Mouse (Mus musculus) limb, embryonic 12.5 days (tissue): ENCODE measurements around the gene Clec4a3. TPM values are rescaled to one million over a fixed set of nuclear protein-coding genes. Genes with fewer than 3 reads are reported as not detected.

ENCODE experiments used
- polyA plus RNA-seq: library from polyadenylated mRNA; unstranded; fragments of >200 nt; fragmentation: Nextera tagmentation; extraction: Ambion mirVana; gene quantifications from 2 replicates; pipeline ENCODE4 v1.2.1, GENCODE M21; 2016

Clec4a3 gene
- polyA plus RNA-seq, 1 experiment from 2014 or later, result 0.48 TPM

Other genes starting within 250 kb of the Clec4a3 start
- gene Nanog, start 245.0 kb upstream of the Clec4a3 start, polyA plus RNA-seq, result 0.10 and 0.24 TPM in 2 replicates
- 89.5 and 93.5 TPM in 2 replicates for gene Slc2a3, start 150.9 kb upstream of the Clec4a3 start, polyA plus RNA-seq
- 4.6 and 6.0 TPM in 2 replicates for gene Foxj2, start 132.6 kb upstream of the Clec4a3 start, polyA plus RNA-seq
- 1.6 and 2.3 TPM in 2 replicates for gene C3ar1, start 96.4 kb upstream of the Clec4a3 start, polyA plus RNA-seq
- 61.8 and 64.8 TPM in 2 replicates for gene Necap1, start 78.0 kb upstream of the Clec4a3 start, polyA plus RNA-seq
- 0.84 and 0.95 TPM in 2 replicates for gene Clec4a1, start 30.7 kb upstream of the Clec4a3 start, polyA plus RNA-seq
- gene Clec4a4, start 37.9 kb downstream of the Clec4a3 start, polyA plus RNA-seq, result not detected in 2 replicates
- not detected in 2 replicates for gene Clec4b1, start 97.4 kb downstream of the Clec4a3 start, polyA plus RNA-seq
- gene Clec4a2, start 153.9 kb downstream of the Clec4a3 start, polyA plus RNA-seq, result 0.78 and 1.0 TPM in 2 replicates
- gene Clec4b2, start 220.4 kb downstream of the Clec4a3 start, polyA plus RNA-seq, result not detected in 2 replicates